Mouse (Mus musculus) E14TG2a.4 (cell line): ENCODE results near the gene Gm5150.

Experiments used
- H3K27me3 ChIP-seq: 2 replicates; pipeline ENCODE4 v1.6.1; 2014; ENCODE audit warnings: low read length, control low read depth; ENCODE audit not compliant: insufficient read depth
- H3K36me3 ChIP-seq: 2 replicates; pipeline ENCODE4 v1.6.1; 2014; ENCODE audit warnings: low read length, control low read depth; ENCODE audit not compliant: insufficient read depth
- H3K4me1 ChIP-seq: replicated peaks from 2 replicates; pipeline ENCODE4 v1.6.1; 2014; ENCODE audit warnings: low read depth, low read length, control low read depth
- H3K4me3 ChIP-seq: replicated peaks from 2 replicates; pipeline ENCODE4 v1.5.1; 2014; ENCODE audit warnings: mild to moderate bottlenecking, low read length
- H3K9me3 ChIP-seq: 2 replicates; pipeline ENCODE4 v1.6.1; 2014; ENCODE audit warnings: low read length, control low read depth
- CTCF ChIP-seq: conservative IDR thresholded peaks from 2 replicates; pipeline ENCODE4 v1.5.1; 2014; ENCODE audit warnings: low read length
- NANOG ChIP-seq: IDR thresholded peaks from 2 replicates; pipeline ENCODE4 v1.6.1; 2014; ENCODE audit warnings: borderline replicate concordance, low read length, mixed read lengths
- POU5F1 ChIP-seq: IDR thresholded peaks from 2 replicates; pipeline ENCODE4 v1.6.1; 2014; ENCODE audit warnings: low read length, borderline replicate concordance

The Gm5150 gene

DNA sequence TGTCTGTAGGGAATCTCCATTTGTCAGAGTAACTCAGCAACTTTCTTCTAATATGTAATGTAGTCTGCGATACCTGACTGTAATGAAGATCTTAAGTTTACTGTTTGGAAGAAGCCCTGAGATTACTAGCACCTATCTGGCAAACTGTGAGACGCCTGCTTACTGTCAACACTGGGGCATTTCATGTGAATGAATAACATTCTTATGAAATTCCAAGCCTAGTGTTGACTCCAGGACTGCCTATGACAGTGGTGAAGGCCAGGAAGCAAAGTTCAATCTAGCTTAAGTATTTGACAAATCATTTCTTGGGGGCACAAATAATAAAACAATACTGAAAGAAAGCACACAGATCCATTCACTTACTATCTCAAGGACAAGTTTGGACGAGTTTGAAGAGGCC is 24.0 kb downstream of the Gm5150 start:
- TF ChIP-seq CTCF: no peak
- TF ChIP-seq NANOG: no peak
- TF ChIP-seq POU5F1: no peak
- Histone ChIP-seq H3K36me3 (no peaks in the 10 kb centered on the region), H3K27me3 (no peaks in the 10 kb centered on the region), H3K4me1 (no peaks in the 10 kb centered on the region), H3K9me3 (peaks cover 27% of the 10 kb centered on the region), H3K4me3 (no peak overlapping the region)

DNA sequence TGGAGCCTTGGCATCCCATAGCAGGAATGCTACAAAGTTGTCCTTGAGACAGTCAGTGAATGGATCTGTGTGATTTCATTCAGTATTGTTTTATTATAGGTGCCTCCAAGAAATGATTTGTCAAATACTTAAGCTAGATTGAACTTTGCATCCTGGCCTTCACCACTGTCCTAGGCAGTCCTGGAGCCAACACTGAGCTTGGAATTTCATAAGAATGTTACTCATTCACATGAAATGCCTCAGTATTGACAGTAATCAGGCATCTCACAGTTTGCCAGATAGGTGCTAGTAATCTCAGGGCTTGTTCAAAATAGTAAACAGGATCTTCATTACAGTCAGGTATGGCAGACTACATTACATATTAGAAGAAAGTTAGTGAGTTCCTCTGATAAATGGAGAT is 49.3 kb downstream of the Gm5150 start:
- Histone ChIP-seq H3K36me3 (no peaks in the 10 kb centered on the region), H3K27me3 (no peaks in the 10 kb centered on the region), H3K4me3 (no peak overlapping the region), H3K9me3 (peaks cover 14% of the 10 kb centered on the region), H3K4me1 (no peaks in the 10 kb centered on the region)
- no peak for TF ChIP-seq POU5F1
- no peak for TF ChIP-seq NANOG
- TF ChIP-seq CTCF: no peak
